ENCODE assay signal across 23 mouse cellular contexts in genomic region chr1:54614963-54615362, GRCm38 (mm10). TPM values are rescaled to one million over a fixed set of nuclear protein-coding genes. Genes with fewer than 3 reads are reported as not detected.
DNase-seq lines count a peak whose midpoint lies in the region; ATAC-seq lines count a peak whose summit lies in the region.
"Had no signal": no experiment of that assay in that cellular context is flagged by ENCODE, and none has a peak within 500 bp of the region (broad histone marks: within the 10 kb centered on the region; RNA-seq: fewer than 3 reads in every experiment).

No protein-coding gene starts in this region.

- H3K27ac ChIP-seq in lung, embryonic 16.5 days (ENCODE audit: low read length) = no peak overlapping the region
- H3K27ac ChIP-seq: hindbrain, embryonic 10.5 days; kidney, embryonic 15.5 days; layer of hippocampus, adult 2 months; left cerebral cortex, adult 2 months; limb, embryonic 10.5 days; liver, embryonic 13.5 days; midbrain, embryonic 12.5 days; neural tube, embryonic 15.5 days had no signal

- H3K27me3 ChIP-seq in lung, embryonic 16.5 days (ENCODE audit: control insufficient read depth, insufficient read depth, low read depth, low read length) = no peaks in the 10 kb centered on the region
- H3K27me3 ChIP-seq: heart, embryonic 12.5 days; kidney, embryonic 15.5 days; liver, embryonic 13.5 days; midbrain, embryonic 12.5 days; neural tube, embryonic 15.5 days; Patski had no signal

- H3K9ac ChIP-seq in lung, embryonic 16.5 days (ENCODE audit: low read length) = no peak overlapping the region
- H3K9ac ChIP-seq: forebrain, postnatal 0 days; heart, embryonic 12.5 days; kidney, embryonic 15.5 days; liver, embryonic 13.5 days; midbrain, embryonic 12.5 days; neural tube, embryonic 15.5 days had no signal

- 0 out of 2 replicates have a peak, but pooled peaks have one; percentile 20 for ATAC-seq in lung, embryonic 16.5 days (ENCODE audit: low read depth)
- ATAC-seq: forebrain, postnatal 0 days; inflammation-experienced regulatory T-cells, adult 6 months; Patski had no signal

- no peak overlapping the region for H3K4me2 ChIP-seq in lung, embryonic 16.5 days (ENCODE audit: low read depth, low read length)
- H3K4me2 ChIP-seq: heart, embryonic 12.5 days; kidney, embryonic 15.5 days; liver, embryonic 13.5 days; midbrain, embryonic 12.5 days; neural tube, embryonic 15.5 days had no signal

- intact Hi-C loops in gastrocnemius, postnatal 14 days (cut with DNase I; ENCODE audit: low total_unique reads) = no loop called here

- WGBS in lung, embryonic 16.5 days = 64% methylated on average over 6 of the region's 6 CpGs

- H3K4me1 ChIP-seq in lung, embryonic 16.5 days (replicated peaks; ENCODE audit: control insufficient read depth, insufficient read depth, low read length) = peaks cover 3% of the 10 kb centered on the region; the same call in 1 of the 2 replicates
- H3K4me1 ChIP-seq: hindbrain, embryonic 10.5 days; kidney, embryonic 15.5 days; limb, embryonic 10.5 days; liver, embryonic 13.5 days; midbrain, embryonic 12.5 days; neural tube, embryonic 15.5 days had no signal

- DNase-seq in gastrocnemius, adult 18-20 months (ENCODE audit: low spot score) = peak; percentile 23
- no peak for DNase-seq in gastrocnemius, adult 8-10 months (ENCODE audit: low spot score in 2 of 2)
- DNase-seq in lung, postnatal 4 days = no peak
- DNase-seq in gastrocnemius, postnatal 14 days = peak; percentile 23
- peak; percentile 71 for DNase-seq in skeletal muscle tissue, adult 2 months (ENCODE audit: low read depth, low spot score)
- no peak for DNase-seq in left cerebral cortex, adult 11 months (ENCODE audit: low spot score)
- DNase-seq in retina, postnatal 1 day = no peak
- DNase-seq: cerebellum, adult 8-10 months; forebrain, postnatal 0 days; liver, embryonic 13.5 days; thymus, adult 2 months had no signal

- H3K4me3 ChIP-seq in lung, embryonic 16.5 days (ENCODE audit: low read length) = no peak overlapping the region
- H3K4me3 ChIP-seq: erythroblast, embryonic 14.5 days; heart, embryonic 12.5 days; hindbrain, embryonic 10.5 days; kidney, embryonic 15.5 days; layer of hippocampus, adult 2 months; left cerebral cortex, adult 2 months; limb, embryonic 10.5 days; liver, embryonic 13.5 days; midbrain, embryonic 12.5 days; neural tube, embryonic 15.5 days had no signal

- no peaks in the 10 kb centered on the region for H3K36me3 ChIP-seq in lung, embryonic 16.5 days (ENCODE audit: control insufficient read depth, insufficient read depth, low read length)
- H3K36me3 ChIP-seq: heart, embryonic 12.5 days; hindbrain, embryonic 10.5 days; kidney, embryonic 15.5 days; limb, embryonic 10.5 days; liver, embryonic 13.5 days; midbrain, embryonic 12.5 days; neural tube, embryonic 15.5 days had no signal

- 0 out of 2 replicates have a peak, but pooled peaks cover 2% of the 10 kb centered on the region for H3K9me3 ChIP-seq in lung, embryonic 16.5 days (ENCODE audit: control insufficient read depth, low read length)
- H3K9me3 ChIP-seq: hindbrain, embryonic 10.5 days; kidney, embryonic 15.5 days; limb, embryonic 10.5 days; liver, embryonic 13.5 days; midbrain, embryonic 12.5 days; neural tube, embryonic 15.5 days had no signal

RNA-seq across cellular contexts. Expression of gene Pgap1, which starts 57.5 kb away (rescaled TPM):
- total RNA-seq in gastrocnemius, adult 18-20 months (2021) = 1 to 10 TPM; 1.9 to 2.6 TPM
- 1 to 10 TPM; 1.4 to 2.5 (median 1.9) TPM for total RNA-seq in gastrocnemius, adult 8-10 months (2022)
- 5.9 and 6.3 TPM in 2 replicates for polyA plus RNA-seq in lung, embryonic 16.5 days (2015; fragmentation: Nextera tagmentation; extraction: Ambion mirVana)
- 1 to 10 TPM; 3.8 to 4.8 TPM for total RNA-seq in gastrocnemius, postnatal 14 days (2021)
- polyA plus RNA-seq: erythroblast, embryonic 14.5 days had no signal

Comparison
In these comparisons a context has a peak if more than half of its experiments do, and no peak if none do; other contexts are left out.
1. DNase-seq: peak in gastrocnemius, adult 18-20 months (single experiment), gastrocnemius, postnatal 14 days (single experiment) and skeletal muscle tissue, adult 2 months (single experiment); none in gastrocnemius, adult 8-10 months (0 of 2), lung, postnatal 4 days (0 of 2), left cerebral cortex, adult 11 months (single experiment) and retina, postnatal 1 day (single experiment).